Mouse (Mus musculus): Measurements from ENCODE around the gene Rasl10b. TPM values are rescaled to one million over a fixed set of nuclear protein-coding genes. Genes with fewer than 3 reads are reported as not detected.

The Rasl10b gene
- polyA plus RNA-seq (2014; fragmentation: Nextera tagmentation; extraction: Ambion mirVana): 21.3 and 24.0 TPM in 2 replicates

- WGBS: 2% methylated on average over 41 of the region's 44 CpGs
- H3K9ac ChIP-seq (replicated peaks; ENCODE audit: low read depth, low read length): peak within 1 kb of the TSS; percentile 98
- no peaks in the 10 kb centered on the region for H3K27me3 ChIP-seq (ENCODE audit: control insufficient read depth, insufficient read depth, low read length)
- peaks cover 11% of the 10 kb centered on the region for H3K4me1 ChIP-seq (ENCODE audit: control insufficient read depth, insufficient read depth, low read length)
- H3K27ac ChIP-seq (ENCODE audit: low read depth, low read length): peak within 1 kb of the TSS; percentile 49
- peak within 1 kb of the TSS; percentile 83 for H3K4me2 ChIP-seq (ENCODE audit: low read depth, low read length)
- ATAC-seq (ENCODE audit: low read depth): peak; percentile 87
- H3K9me3 ChIP-seq (ENCODE audit: control insufficient read depth, low read length): no peaks in the 10 kb centered on the region
- H3K4me3 ChIP-seq (ENCODE audit: low read depth, low read length): peak within 1 kb of the TSS; percentile 96
- H3K36me3 ChIP-seq (ENCODE audit: control insufficient read depth, insufficient read depth, low read length): no peaks in the 10 kb centered on the region
Measured at GRCm38 (mm10) chr11:83409087-83409754, at the start of gene Rasl10b. Rasl10b (plus strand) TSS chr11:83409137.

GRCm38 (mm10) chr11:83364656-83365055 is 44.3 kb upstream of the Rasl10b start:
- Histone ChIP-seq H3K4me3 (ENCODE audit: low read depth, low read length) (no peak overlapping the region), H3K4me1 (ENCODE audit: control insufficient read depth, insufficient read depth, low read length) (no peaks in the 10 kb centered on the region), H3K9ac (replicated peaks; ENCODE audit: low read depth, low read length) (no peak overlapping the region), H3K27me3 (ENCODE audit: control insufficient read depth, insufficient read depth, low read length) (no peaks in the 10 kb centered on the region), H3K4me2 (ENCODE audit: low read depth, low read length) (no peak overlapping the region), H3K9me3 (ENCODE audit: control insufficient read depth, low read length) (no peaks in the 10 kb centered on the region), H3K36me3 (ENCODE audit: control insufficient read depth, insufficient read depth, low read length) (peaks cover 26% of the 10 kb centered on the region; the same call in 1 of the 2 replicates), H3K27ac (ENCODE audit: low read depth, low read length) (no peak overlapping the region)
- 96% methylated on average over 6 of the region's 6 CpGs for WGBS
- ATAC-seq (ENCODE audit: low read depth): no peak

- Histone ChIP-seq H3K9me3 (ENCODE audit: control insufficient read depth, low read length) (no peaks in the 10 kb centered on the region), H3K27me3 (ENCODE audit: control insufficient read depth, insufficient read depth, low read length) (no peaks in the 10 kb centered on the region), H3K36me3 (ENCODE audit: control insufficient read depth, insufficient read depth, low read length) (peaks cover 42% of the 10 kb centered on the region; the same call in 1 of the 2 replicates), H3K4me1 (ENCODE audit: control insufficient read depth, insufficient read depth, low read length) (no peaks in the 10 kb centered on the region), H3K27ac (ENCODE audit: low read depth, low read length) (no peak overlapping the region), H3K9ac (replicated peaks; ENCODE audit: low read depth, low read length) (no peak overlapping the region), H3K4me2 (ENCODE audit: low read depth, low read length) (no peak overlapping the region), H3K4me3 (ENCODE audit: low read depth, low read length) (no peak overlapping the region)
- 82% methylated on average over 4 of the region's 4 CpGs for WGBS
- ATAC-seq (ENCODE audit: low read depth): no peak
Measured at GRCm38 (mm10) chr11:83371267-83371666, 37.7 kb upstream of the Rasl10b start.

GRCm38 (mm10) chr11:83379745-83380341 is 29.1 kb upstream of the Rasl10b start:
- ATAC-seq (ENCODE audit: low read depth): no peak
- no peaks in the 10 kb centered on the region for H3K9me3 ChIP-seq (ENCODE audit: control insufficient read depth, low read length)
- no peaks in the 10 kb centered on the region for H3K27me3 ChIP-seq (ENCODE audit: control insufficient read depth, insufficient read depth, low read length)
- H3K36me3 ChIP-seq (ENCODE audit: control insufficient read depth, insufficient read depth, low read length): peaks cover 33% of the 10 kb centered on the region
- H3K27ac ChIP-seq (ENCODE audit: low read depth, low read length): no peak overlapping the region
- H3K4me2 ChIP-seq (ENCODE audit: low read depth, low read length): no peak overlapping the region
- no peak overlapping the region for H3K9ac ChIP-seq (replicated peaks; ENCODE audit: low read depth, low read length)
- H3K4me1 ChIP-seq (ENCODE audit: control insufficient read depth, insufficient read depth, low read length): peaks cover 8% of the 10 kb centered on the region; the same call in 1 of the 2 replicates
- WGBS: 80% methylated on average over 7 of the region's 7 CpGs
- no peak overlapping the region for H3K4me3 ChIP-seq (ENCODE audit: low read depth, low read length)

GRCm38 (mm10) chr11:83382876-83383531 is 25.9 kb upstream of the Rasl10b start:
- H3K4me1 ChIP-seq (ENCODE audit: control insufficient read depth, insufficient read depth, low read length): peaks cover 8% of the 10 kb centered on the region; the same call in 1 of the 2 replicates
- no peak overlapping the region for H3K9ac ChIP-seq (replicated peaks; ENCODE audit: low read depth, low read length)
- no peaks in the 10 kb centered on the region for H3K9me3 ChIP-seq (ENCODE audit: control insufficient read depth, low read length)
- WGBS: 29% methylated on average over 9 of the region's 9 CpGs
- no peak overlapping the region for H3K4me3 ChIP-seq (ENCODE audit: low read depth, low read length)
- ATAC-seq (ENCODE audit: low read depth): no peak
- H3K27me3 ChIP-seq (ENCODE audit: control insufficient read depth, insufficient read depth, low read length): no peaks in the 10 kb centered on the region
- no peak overlapping the region for H3K4me2 ChIP-seq (ENCODE audit: low read depth, low read length)
- no peak overlapping the region for H3K27ac ChIP-seq (ENCODE audit: low read depth, low read length)
- H3K36me3 ChIP-seq (ENCODE audit: control insufficient read depth, insufficient read depth, low read length): peaks cover 15% of the 10 kb centered on the region

- 39% methylated on average over 1 of the region's 1 CpGs for WGBS
- no peak overlapping the region for H3K4me3 ChIP-seq (ENCODE audit: low read depth, low read length)
- peaks cover 10% of the 10 kb centered on the region for H3K36me3 ChIP-seq (ENCODE audit: control insufficient read depth, insufficient read depth, low read length)
- no peak overlapping the region for H3K4me2 ChIP-seq (ENCODE audit: low read depth, low read length)
- H3K27ac ChIP-seq (ENCODE audit: low read depth, low read length): no peak overlapping the region
- no peak for ATAC-seq (ENCODE audit: low read depth)
- no peaks in the 10 kb centered on the region for H3K9me3 ChIP-seq (ENCODE audit: control insufficient read depth, low read length)
- no peaks in the 10 kb centered on the region for H3K27me3 ChIP-seq (ENCODE audit: control insufficient read depth, insufficient read depth, low read length)
- no peak overlapping the region for H3K9ac ChIP-seq (replicated peaks; ENCODE audit: low read depth, low read length)
- H3K4me1 ChIP-seq (ENCODE audit: control insufficient read depth, insufficient read depth, low read length): peaks cover 8% of the 10 kb centered on the region; the same call in 1 of the 2 replicates
Measured at GRCm38 (mm10) chr11:83383532-83383887, 25.4 kb upstream of the Rasl10b start.

- Histone ChIP-seq H3K27ac (ENCODE audit: low read depth, low read length) (no peak overlapping the region), H3K4me1 (ENCODE audit: control insufficient read depth, insufficient read depth, low read length) (no peaks in the 10 kb centered on the region), H3K36me3 (ENCODE audit: control insufficient read depth, insufficient read depth, low read length) (peaks cover 49% of the 10 kb centered on the region), H3K27me3 (ENCODE audit: control insufficient read depth, insufficient read depth, low read length) (no peaks in the 10 kb centered on the region), H3K9ac (replicated peaks; ENCODE audit: low read depth, low read length) (no peak overlapping the region), H3K4me3 (ENCODE audit: low read depth, low read length) (no peak overlapping the region), H3K9me3 (ENCODE audit: control insufficient read depth, low read length) (no peaks in the 10 kb centered on the region), H3K4me2 (ENCODE audit: low read depth, low read length) (no peak overlapping the region)
- WGBS: 95% methylated on average over 4 of the region's 4 CpGs
- ATAC-seq (ENCODE audit: low read depth): no peak
Measured at GRCm38 (mm10) chr11:83393062-83393461, 15.9 kb upstream of the Rasl10b start.

- H3K9ac ChIP-seq (replicated peaks; ENCODE audit: low read depth, low read length): no peak overlapping the region
- H3K9me3 ChIP-seq (ENCODE audit: control insufficient read depth, low read length): no peaks in the 10 kb centered on the region
- no peak for ATAC-seq (ENCODE audit: low read depth)
- no peaks in the 10 kb centered on the region for H3K27me3 ChIP-seq (ENCODE audit: control insufficient read depth, insufficient read depth, low read length)
- H3K4me2 ChIP-seq (ENCODE audit: low read depth, low read length): no peak overlapping the region
- H3K27ac ChIP-seq (ENCODE audit: low read depth, low read length): no peak overlapping the region
- H3K4me3 ChIP-seq (ENCODE audit: low read depth, low read length): no peak overlapping the region
- WGBS: 18% methylated on average over 6 of the region's 6 CpGs
- no peaks in the 10 kb centered on the region for H3K4me1 ChIP-seq (ENCODE audit: control insufficient read depth, insufficient read depth, low read length)
- H3K36me3 ChIP-seq (ENCODE audit: control insufficient read depth, insufficient read depth, low read length): peaks cover 46% of the 10 kb centered on the region
Measured at GRCm38 (mm10) chr11:83394802-83395439, 14.0 kb upstream of the Rasl10b start.
